Mouse (Mus musculus) kidney, postnatal 10 days (tissue): ENCODE results near the gene Tmc2.

Experiments used
- DNase-seq: peaks from one replicate; pipeline ENCODE4 v3.0.0; 2021; ENCODE audit warnings: mixed read lengths

Gene Tmc2

DNA sequence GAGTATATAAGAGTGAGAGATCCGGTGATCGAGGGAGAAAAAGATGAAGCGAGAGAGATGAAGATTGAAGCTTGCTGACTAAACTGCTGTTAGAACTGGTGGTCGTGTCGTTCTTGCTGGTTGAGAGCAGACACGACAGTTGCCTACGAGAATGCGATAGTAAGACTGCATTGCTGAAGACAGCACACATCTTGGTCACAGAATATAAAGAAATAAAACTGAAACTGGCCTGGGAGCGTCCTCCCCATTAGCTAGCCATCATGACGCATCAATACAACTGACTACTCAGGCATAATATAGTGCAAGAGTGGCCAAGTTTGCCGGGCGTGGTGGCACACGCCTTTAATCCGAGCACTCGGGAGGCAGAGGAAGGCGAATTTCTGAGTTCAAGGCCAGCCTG is at the start of gene Tmc2:
Gene Tmc2, plus strand, starts transcription at position 301 of the 400 bp plus-strand sequence.
- DNase-seq, result no peak

DNA sequence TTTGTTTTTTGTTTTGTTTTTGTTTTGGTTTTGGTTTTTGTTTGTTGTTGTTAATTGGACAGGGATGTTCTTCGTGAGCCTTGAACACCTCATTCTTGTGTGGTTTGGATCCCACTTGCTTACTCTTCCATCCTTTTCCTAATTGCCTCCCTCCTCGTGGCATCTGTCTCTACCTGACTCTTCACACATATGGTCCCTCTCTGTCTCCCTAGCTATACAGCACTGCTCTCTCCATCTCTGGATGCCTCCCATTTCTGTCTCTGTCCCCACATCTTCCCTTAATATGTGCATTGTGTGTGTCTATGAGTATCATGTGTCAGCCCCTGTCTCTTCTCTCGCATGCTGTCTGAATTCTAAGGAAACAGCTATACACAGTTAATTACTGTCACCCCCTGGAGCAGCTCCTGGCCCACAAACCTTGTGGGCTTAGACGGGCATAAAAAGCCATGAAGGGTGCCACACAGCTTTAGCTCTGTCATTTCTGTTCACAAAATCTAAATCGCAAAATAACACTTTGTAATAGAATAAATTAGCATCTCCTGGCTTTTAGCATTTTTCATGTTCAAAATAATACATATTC is 48.8 kb upstream of the Tmc2 start:
- DNase-seq, result no peak

DNA sequence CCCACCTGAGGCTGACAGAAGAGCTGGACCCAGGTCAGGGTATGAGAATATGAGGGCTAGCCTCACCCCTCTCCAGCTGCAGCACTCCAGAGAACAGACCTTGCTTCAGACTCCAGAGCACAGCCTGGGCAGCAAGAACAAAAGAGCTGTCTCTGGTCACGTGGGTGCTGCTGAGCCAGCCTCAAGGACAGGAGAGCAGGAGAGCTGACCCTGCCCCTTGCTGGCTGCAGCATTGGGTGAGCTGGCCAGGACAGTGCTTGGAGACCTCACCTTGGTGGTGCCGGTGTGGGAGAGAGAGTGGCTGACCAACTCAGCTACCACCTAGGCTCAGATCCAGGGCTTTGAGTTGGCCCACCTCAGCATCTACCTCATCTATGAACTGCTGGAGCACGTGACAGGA is 39.8 kb upstream of the Tmc2 start:
- DNase-seq, result no peak

DNA sequence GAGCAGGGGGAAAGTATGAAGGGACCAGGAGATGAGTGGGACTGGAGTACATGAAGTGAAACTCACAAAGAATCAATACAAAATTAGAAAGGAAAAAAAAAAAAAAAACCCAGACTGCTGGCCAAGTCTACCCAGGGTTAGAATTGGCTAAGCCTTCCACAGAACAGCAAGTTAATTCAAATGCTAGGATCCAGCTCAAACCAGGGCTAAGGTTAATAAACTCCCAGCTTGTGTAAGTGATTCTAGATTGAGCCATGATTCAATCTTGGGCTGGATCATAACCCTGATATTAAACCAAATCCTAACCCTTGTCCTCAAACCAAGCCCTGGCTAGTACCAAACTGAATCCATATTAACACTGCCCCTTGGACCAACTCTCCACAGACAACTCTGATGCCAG is 39.1 kb upstream of the Tmc2 start:
- DNase-seq, result no peak

DNA sequence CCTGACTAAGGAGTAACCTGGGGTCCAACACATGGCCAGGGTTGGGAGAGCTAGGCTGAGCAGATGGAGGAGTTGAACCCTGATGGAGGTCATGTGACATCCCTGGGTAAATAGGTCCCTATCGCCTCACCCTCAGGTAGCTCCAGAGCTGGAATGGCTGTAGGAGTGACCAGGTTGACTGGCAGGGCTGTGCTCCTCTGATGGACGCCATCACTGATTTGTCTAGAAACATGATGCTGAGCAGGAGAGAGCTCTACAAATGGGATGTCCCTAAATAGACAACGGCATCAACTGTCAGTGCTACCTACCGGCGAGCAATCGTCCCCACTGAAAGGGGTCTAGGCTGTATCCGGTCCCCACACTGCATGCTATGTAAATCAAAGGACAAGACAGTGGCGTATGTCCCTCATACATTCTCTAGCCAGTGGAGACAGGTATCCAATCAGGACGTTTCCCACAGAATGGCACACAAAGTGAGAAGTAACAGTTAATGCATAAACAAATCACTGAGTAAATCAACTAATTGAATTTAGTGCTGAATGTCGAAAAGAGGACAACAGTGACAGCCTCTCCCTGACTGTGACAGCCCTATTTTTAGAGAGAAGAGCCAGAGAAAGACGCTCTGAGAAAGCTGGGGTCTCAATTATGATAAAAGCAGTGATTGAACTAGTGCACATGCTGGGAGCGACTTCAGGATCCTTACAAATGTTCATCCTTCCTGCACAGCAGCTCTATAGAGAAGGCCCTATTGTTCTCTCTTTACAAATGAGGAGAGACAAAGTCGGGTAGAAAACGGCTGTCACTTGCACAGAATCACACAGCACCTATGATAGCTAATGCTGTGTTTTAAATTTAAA is 37.5 kb upstream of the Tmc2 start:
- DNase-seq, result no peak

DNA sequence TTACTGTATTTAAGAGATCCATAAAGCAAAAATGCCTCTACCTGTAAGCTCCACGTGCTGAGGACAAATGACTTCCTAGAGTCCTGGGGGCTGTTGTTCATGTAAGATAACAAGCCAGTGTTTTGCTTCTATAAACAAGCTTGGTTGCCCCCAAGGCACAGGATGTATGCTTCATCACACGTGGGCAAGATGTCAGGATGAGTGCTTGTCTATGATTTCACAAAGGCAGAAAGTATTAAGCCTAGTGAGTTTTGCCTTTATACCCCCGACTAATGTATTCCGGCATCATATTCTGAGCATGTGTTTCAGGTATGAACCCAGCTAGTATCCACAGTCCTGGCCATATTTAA is 36.9 kb upstream of the Tmc2 start:
- no peak for DNase-seq

DNA sequence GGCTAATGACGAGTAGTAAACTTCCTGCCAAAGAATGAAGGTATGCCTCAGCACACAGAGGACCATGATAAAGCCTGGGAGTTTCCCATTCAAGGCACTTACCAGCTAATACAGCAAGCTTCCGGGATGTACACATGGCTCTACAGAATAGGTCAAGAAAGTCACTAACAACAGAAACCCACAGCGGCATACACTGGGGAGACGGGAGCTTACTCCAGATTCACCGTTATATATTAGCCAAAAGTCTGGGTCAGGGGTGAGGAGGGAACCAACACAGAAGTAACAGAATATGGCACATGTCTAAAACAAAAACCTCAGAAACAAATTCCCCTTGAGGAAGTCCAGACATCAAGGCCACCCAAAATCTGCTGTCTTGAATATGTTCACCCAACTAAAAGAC is 32.3 kb upstream of the Tmc2 start:
- no peak for DNase-seq

DNA sequence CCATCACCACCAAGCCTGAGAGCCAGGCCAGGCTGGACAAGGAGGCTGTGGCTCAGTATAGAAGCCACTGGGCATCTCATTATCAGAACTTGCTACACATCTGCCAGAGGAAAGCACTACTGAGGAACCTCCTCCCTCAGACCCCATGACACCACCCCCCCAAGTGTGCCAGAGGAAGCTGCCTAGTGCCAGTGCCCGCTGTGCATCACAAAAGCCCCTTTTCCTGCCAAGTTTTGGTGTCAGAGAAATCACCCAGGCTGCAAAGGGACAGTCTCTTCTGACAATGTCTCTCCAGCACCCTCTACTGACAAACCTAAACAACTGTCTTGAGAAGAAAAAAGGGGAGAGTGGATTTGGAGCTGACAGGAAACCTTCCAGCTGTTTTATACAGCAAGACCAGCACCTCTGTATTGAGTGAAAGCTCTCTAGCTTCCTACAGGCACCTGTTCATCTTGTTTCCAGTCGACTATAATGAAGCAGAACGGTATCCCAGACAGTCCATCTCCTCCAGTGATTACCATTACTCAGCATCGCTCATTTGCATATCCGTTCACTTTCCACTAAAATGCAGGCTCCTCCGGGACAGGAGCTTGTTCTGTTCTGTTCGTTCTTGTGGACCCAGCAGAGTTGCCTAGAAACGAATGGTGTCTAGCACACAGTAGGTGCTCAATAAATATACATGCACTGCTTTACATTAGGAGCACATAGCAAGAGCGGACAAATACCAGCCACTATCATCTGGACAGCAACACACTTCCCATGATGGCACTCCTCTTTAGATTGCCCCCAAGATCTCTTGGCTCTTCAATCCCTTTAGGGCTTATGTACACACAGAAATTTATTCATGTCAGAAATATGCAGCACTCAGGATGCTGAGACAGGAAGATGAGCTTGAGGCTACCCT is 28.4 kb upstream of the Tmc2 start:
- DNase-seq, result peak; percentile 39

DNA sequence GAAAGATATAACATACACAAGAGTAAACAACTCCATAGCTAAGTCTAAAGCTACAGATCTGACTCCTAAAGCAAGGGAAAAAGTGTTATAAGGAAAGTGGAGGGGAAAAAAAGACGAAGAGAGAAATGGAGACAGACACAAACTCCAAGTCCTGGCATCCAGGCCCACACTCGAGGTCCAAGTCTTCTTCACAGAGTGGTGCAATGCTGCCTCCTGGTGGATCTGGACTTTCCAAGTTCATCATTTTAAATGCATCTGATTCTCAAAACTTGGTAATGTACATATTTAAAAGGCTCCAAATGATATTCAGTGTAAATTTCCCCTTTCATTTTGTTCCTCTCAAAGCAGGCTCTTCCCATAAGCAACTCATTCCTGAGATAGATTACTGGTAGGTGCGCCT is 27.1 kb upstream of the Tmc2 start:
- peak; percentile 80 for DNase-seq

DNA sequence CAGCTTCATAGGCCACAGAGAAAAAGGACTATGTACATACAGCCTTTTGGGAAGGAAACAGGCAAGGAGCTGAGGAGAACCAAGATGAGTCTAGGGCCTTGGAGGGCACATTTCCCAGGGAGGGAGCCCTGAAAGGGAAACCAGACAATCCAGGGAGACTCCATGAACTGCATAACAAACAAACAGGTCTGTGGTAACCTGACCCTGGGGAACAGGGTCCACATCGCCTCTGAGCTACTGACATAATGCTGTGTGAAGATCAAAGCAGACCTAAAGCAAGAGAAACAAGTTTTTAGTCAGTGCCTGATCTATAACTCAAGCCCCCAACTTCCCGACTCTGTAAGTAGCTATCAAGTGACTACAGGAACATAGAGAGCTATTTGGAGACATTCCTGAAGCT is 23.3 kb upstream of the Tmc2 start:
- DNase-seq, result no peak

DNA sequence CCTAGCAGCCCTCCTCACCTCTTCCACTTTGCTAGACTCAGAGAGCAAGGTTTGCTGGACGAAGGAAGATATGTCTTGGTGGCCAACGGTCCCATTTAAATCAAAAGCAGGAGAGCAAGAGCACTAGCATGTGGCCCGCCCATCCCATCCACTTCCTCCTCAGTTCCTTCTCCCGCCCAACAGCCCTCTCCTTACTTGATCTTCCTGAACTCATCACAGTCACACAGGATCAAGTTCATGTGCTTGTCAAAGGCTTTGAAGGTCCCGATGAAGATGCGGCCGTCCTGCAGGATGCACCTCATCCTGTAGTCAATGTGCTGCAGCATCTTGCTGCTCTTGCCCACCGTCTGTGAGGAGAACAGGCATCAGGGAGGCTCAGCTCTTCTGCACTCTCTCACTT is 18.2 kb upstream of the Tmc2 start:
- no peak for DNase-seq

DNA sequence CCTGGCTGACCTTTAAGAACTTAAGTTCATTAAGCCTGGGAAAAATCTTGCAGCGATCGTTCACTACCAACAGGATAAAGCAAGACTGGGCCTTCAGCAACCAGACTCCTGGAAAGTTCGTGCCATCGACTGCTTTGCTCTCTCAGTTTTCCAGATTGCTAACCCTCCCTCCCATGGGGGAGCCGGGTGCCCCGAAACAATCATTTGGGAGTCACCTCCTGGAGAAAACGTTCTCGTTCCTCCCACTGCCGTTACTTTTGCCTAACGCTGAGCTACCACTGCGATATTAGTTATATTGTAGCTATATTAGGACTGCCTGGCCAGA is 16.7 kb upstream of the Tmc2 start:
- no peak for DNase-seq

DNA sequence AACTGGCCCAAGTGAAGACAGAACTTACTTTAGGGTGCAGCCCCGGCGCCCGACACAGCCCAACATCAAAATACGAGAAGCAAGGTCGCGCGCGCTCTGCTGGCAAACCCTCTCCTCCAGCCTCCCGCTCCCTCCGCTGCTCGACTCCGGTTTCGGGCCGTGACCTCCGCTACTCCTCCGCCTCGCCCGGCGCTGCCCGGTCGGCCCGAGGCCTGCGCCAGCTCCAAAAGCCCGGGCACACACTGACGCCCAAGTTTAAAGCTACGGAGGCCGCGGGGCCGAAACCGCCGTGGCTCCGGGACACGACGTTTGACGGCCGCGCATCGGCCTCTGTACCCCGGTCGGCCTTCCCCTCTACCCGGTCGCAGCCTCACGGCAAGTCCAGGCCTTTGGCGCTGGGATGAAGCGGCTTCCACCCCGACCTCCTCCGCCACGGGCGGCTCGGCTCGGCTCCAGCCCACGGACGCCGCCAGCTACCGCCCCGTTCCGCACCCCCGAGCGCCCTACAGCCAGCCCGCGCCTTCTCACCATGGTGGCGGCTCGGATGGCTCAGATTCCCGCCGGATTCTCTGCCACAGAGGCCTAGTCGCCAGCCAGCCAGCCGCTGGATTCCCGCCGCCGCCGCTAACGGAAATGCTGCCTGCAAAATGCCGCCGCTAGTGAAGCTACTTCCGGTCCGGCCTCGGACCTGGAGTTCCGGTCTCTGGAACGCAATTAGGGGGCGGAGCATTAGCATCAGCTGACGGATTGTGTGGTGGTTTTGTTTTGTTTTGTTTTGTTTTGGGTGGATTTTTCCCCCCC is 16.1 kb upstream of the Tmc2 start, which contains the start of gene Snrpb:
Gene Snrpb, minus strand, starts transcription at position 698 of the 801 bp plus-strand sequence.
- DNase-seq, result peak; percentile 95

DNA sequence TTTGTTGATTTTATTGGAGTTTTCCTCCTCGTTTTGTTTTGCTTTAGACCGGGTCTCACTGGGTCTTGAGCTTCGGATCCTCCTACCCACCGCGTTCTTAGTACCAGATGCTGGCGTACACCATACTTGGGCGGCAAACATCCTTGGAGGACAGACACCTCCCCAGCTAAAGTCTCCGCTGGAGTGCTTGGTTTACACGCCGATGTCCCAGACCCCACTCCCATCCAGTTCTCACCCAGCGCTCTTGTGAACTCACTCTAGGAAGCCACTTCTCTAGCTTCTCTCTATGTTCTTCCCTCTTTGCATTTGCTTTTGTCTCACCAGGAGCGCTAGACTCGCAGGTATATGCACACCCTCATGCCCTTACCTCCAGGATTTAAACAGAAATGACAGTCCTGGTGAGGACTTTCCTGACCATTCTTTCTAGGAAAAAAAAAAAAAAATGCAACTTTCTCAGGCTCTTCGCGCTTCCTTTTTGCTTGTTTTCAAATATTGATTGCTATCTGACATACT is 15.4 kb upstream of the Tmc2 start:
- DNase-seq, result no peak

DNA sequence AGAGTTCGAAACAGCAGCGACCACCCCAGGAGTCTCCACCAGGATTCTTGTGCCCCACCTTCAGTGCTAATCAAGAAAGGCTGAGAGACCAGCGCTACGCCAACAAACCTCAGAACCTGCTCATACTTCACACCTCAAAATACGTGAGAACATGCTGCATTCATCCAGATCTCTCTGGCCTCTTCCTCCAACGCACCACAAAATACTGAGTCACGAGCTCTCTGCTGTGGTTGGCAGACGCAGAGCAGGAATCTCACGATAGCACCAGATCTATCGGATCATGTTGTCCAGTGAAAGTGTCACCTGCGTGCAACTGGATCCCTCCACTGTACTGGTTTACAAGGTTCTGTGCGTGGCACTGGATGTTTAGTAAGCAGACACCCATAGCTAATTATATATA is 6.6 kb upstream of the Tmc2 start:
- no peak for DNase-seq

DNA sequence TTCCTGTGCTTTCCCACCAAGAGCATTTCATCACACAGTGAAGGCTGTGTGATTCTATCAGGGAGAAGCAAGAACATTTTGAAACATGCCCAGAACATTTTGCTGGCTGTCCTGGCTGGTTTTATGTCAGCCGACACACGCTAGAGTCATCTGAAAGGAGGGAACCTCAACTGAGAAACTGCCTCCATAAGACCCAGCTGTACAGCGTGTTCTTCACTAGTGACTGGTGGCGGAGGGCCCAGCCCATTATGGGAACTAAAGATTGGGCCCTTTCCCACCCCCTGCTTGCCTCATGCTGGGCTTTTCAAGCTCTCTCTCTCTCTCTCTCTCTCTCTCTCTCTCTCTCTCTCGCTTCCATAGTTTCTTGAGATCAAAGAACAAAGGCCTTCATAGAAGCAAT is 6.0 kb downstream of the Tmc2 start:
- no peak for DNase-seq

DNA sequence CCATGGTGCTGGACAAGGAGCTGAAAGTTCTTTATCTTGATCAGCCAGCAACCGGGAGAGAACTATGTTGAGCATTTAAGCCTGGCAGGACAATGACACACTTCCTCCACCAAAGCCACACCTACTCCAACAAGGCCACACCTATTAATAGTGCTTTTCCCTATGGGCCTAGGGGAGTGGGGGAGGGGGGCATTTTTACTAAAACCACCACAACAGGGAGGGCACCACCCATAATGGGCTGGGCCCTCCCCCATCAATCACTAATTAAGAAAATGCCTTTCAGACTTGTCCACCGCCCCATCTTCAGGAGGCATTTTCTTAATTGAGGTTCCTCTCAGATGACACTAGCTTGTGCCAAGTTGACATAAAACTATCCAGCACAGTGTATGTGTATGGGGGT is 12.4 kb downstream of the Tmc2 start:
- DNase-seq, result no peak

DNA sequence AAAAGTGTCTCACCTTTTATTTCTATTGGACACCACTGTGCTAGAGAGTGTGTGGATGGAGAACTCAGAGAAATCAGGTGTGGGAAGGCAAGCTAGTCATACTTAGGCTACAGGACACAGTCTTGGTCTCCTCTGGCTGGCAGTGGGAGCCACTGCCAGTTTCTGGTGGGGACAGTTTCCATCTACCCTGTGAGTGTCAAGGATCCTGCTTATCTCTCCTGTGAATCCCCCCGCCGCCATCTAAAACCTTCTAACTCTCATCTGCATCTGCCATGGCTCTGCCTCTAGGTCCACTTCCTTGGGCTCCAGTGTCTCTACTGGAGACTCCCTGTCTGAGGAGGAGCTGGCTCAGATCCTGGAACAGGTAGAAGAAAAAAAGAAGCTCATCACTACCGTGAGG is 13.0 kb downstream of the Tmc2 start:
- DNase-seq, result no peak

DNA sequence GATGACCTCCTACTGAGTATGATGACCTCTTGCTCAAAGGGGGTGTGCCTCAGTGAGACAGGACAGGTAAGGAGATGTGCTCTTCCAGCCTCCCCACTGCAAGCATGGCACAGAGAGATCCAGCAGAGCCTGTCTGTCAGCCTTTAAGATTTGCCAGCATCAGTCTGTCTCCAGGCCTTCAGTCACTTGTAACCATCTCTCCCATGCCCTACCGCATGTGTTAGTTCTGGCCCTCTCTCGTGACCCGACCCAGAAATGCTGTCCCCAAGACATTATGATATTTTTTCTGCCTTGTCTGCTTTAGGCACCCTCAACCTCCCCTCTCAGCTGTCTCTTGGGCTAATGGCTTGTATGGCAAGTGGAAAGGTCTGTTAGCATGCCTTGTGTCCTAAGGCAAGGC is 14.6 kb downstream of the Tmc2 start:
- DNase-seq, result no peak

DNA sequence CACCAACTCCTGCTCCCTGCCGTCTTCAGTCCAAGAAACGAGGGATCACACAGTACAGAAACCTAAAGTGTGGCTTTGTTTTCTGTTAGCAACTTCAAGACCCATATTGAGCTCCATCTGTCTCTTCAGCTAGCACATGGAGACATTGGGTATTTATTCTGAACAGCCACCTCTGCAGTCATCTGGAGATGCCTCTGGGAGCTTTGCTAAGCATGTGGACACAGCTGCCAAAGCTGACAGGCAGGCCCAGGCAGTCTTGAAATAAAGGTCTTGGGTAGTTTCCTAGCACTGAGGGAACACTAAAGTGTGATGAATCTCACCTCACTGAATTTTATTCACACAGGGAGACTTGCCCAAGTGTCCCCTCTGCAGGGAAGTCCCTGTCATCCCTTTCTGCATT is 16.6 kb downstream of the Tmc2 start:
- no peak for DNase-seq

DNA sequence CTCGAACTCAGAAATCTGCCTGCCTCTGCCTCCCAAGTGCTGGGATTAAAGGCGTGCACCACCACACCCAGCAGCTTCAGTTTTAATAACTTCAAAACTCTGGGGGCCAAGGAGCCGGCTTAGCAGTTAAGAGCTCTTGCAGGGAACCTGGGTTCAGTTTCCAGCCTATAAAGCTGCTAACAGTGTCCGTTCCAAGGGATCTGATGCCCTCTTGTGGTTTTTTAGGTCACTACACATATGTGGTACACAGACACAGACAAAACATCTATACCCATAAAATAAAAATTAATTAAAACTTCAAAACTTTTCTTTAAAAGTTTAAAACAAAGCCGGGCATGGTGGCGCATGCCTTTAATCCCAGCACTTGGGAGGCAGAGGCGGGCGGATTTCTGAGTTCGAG is 51.9 kb downstream of the Tmc2 start:
- peak; percentile 34 for DNase-seq

DNA sequence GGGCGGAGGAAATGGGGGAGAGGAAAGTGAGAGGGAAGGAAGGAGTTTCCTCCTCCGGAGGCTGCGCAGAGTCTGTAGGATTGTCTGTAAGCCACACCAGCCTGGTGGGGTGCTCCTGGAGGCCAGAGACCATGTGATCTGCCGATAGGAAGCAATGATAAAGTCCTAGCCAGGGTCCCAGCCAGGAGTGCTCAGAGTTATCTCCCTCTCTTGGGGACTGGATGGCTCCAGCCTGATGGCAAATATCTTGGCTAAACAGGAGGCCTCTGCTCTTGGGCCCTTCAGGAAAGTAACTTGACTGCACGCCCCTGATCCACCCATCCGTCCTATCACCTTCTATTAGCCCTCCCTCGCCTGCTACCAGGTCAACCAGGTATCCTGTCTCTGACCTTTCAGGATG is 53.2 kb downstream of the Tmc2 start:
- DNase-seq, result no peak

DNA sequence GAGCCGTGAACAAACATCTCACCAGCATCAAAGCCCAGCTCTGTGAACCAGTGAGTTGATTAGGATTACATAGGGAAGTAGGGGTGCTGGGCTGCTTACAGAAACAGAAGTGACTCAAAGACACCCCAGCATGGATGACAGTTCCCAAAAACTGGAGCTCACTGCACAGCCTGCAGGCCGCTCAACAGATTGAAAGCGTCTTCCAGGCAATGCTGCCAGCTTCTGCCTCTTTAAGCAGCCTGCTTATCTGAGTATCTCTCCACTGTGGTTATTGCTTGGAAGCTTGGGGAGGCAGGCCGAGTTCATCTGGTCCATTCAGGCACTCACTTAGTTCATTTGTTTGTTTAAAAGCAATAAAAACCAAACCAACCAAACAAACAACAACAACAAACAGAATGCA is 61.8 kb downstream of the Tmc2 start:
- no peak for DNase-seq
